In the genomic region with DNA sequence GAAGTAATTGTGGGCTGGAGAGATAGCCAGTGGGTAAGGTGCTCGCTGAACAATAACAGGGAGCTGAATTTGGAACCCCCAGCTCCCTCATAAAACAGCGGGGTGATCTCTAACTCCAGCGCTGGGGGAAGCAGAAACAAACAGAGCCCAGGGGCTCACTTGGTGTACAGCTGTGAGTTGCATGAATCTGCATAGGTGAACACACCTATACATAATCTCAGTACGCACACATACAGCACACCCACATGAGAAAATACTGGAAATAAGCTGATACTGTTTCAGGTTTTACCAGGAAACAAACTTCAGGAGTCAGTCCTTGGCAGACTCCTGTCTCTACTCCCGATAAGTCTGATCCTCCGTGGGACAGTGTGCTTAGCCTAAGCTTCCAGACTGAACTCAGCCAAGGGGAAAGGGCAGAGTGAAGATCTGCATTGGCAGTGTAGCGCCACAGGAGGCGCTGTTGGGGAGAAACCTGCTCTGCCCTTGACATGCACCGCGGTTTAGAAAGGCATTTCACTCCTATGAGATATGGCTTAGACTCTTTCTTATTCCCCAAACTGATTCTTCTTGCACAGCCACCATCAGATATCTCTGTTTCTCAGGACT, we compare ENCODE assay signal across 8 mouse cellular contexts. TPM values are rescaled to one million over a fixed set of nuclear protein-coding genes. Genes with fewer than 3 reads are reported as not detected.
A peak's percentile ranks its signal among the peaks of the same experiment; 100 is the strongest.
DNase-seq lines count a peak whose midpoint lies in the region; ATAC-seq lines count a peak whose summit lies in the region.

No protein-coding gene starts in this region.

- H3K27ac ChIP-seq in heart, embryonic 13.5 days (replicated peaks), result no peak overlapping the region
- no peak overlapping the region for H3K27ac ChIP-seq in embryonic facial prominence, embryonic 15.5 days (replicated peaks)
- no peak overlapping the region for H3K27ac ChIP-seq in limb, embryonic 13.5 days
- no peak overlapping the region for H3K27ac ChIP-seq in stomach, embryonic 15.5 days

- peaks cover 4% of the 10 kb centered on the region; the same call in 1 of the 2 replicates for H3K4me1 ChIP-seq in heart, embryonic 13.5 days
- H3K4me1 ChIP-seq in embryonic facial prominence, embryonic 15.5 days, result peaks cover 14% of the 10 kb centered on the region
- peaks cover 22% of the 10 kb centered on the region for H3K4me1 ChIP-seq in limb, embryonic 13.5 days
- H3K4me1 ChIP-seq in stomach, embryonic 15.5 days, result no peaks in the 10 kb centered on the region

- H3K9ac ChIP-seq in heart, embryonic 13.5 days, result no peak overlapping the region
- no peak overlapping the region for H3K9ac ChIP-seq in embryonic facial prominence, embryonic 15.5 days
- H3K9ac ChIP-seq in limb, embryonic 13.5 days, result no peak overlapping the region
- no peak overlapping the region for H3K9ac ChIP-seq in stomach, embryonic 15.5 days

- WGBS in heart, embryonic 13.5 days, result 24% methylated on average over 10 of the region's 10 CpGs
- 25% methylated on average over 10 of the region's 10 CpGs for WGBS in embryonic facial prominence, embryonic 15.5 days
- 19% methylated on average over 10 of the region's 10 CpGs for WGBS in limb, embryonic 13.5 days
- 26% methylated on average over 10 of the region's 10 CpGs for WGBS in stomach, embryonic 15.5 days

- no peak for ATAC-seq in heart, embryonic 13.5 days (ENCODE audit: extremely low read depth, insufficient number of reproducible peaks, low FRiP score, low TSS enrichment)
- ATAC-seq in embryonic facial prominence, embryonic 15.5 days (ENCODE audit: insufficient number of reproducible peaks, low FRiP score, low TSS enrichment, low read depth), result no peak
- peak; percentile 65 for ATAC-seq in limb, embryonic 13.5 days (ENCODE audit: low FRiP score, low read depth)
- ATAC-seq in stomach, embryonic 15.5 days (ENCODE audit: insufficient read depth, low FRiP score, low read depth), result no peak; the same call in 1 of the 2 replicates

- no peaks in the 10 kb centered on the region for H3K36me3 ChIP-seq in heart, embryonic 13.5 days
- H3K36me3 ChIP-seq in embryonic facial prominence, embryonic 15.5 days, result no peaks in the 10 kb centered on the region
- H3K36me3 ChIP-seq in limb, embryonic 13.5 days, result no peaks in the 10 kb centered on the region
- H3K36me3 ChIP-seq in stomach, embryonic 15.5 days, result no peaks in the 10 kb centered on the region

- H3K9me3 ChIP-seq in heart, embryonic 13.5 days, result no peaks in the 10 kb centered on the region; the same call in 1 of the 2 replicates
- no peaks in the 10 kb centered on the region for H3K9me3 ChIP-seq in embryonic facial prominence, embryonic 15.5 days (replicated peaks)
- no peaks in the 10 kb centered on the region for H3K9me3 ChIP-seq in limb, embryonic 13.5 days
- H3K9me3 ChIP-seq in stomach, embryonic 15.5 days, result no peaks in the 10 kb centered on the region

- H3K4me3 ChIP-seq in heart, embryonic 13.5 days, result no peak overlapping the region
- H3K4me3 ChIP-seq in embryonic facial prominence, embryonic 15.5 days (replicated peaks), result no peak overlapping the region
- H3K4me3 ChIP-seq in limb, embryonic 13.5 days, result no peak overlapping the region
- H3K4me3 ChIP-seq in stomach, embryonic 15.5 days (replicated peaks), result no peak overlapping the region

- intact Hi-C loops in heart, postnatal 36 days (cut with DNase I), result no loop called here
- intact Hi-C loops in left cerebral cortex, postnatal 25 days (cut with DNase I), result no loop called here

- DNase-seq in heart, postnatal 36 days, result no peak
- peak; percentile 83 for DNase-seq in R1 (ENCODE audit: low read depth, low spot score)
- DNase-seq in left cerebral cortex, postnatal 25 days (ENCODE audit: low spot score in 2 of 2), result no peak
- DNase-seq in urinary bladder, adult 18-20 months (ENCODE audit: low spot score in 2 of 2), result no peak

- H3K4me2 ChIP-seq in heart, embryonic 13.5 days, result 0 out of 2 replicates have a peak overlapping the region, but pooled peaks have one; percentile 11
- peak overlapping the region; percentile 15; the same call in 1 of the 2 replicates for H3K4me2 ChIP-seq in embryonic facial prominence, embryonic 15.5 days (replicated peaks)
- H3K4me2 ChIP-seq in limb, embryonic 13.5 days (replicated peaks), result peak overlapping the region; percentile 30
- H3K4me2 ChIP-seq in stomach, embryonic 15.5 days, result peak overlapping the region; percentile 25

- H3K27me3 ChIP-seq in heart, embryonic 13.5 days (replicated peaks), result 0 out of 2 replicates have a peak, but pooled peaks cover 2% of the 10 kb centered on the region
- no peaks in the 10 kb centered on the region for H3K27me3 ChIP-seq in embryonic facial prominence, embryonic 15.5 days
- H3K27me3 ChIP-seq in limb, embryonic 13.5 days, result no peaks in the 10 kb centered on the region; the same call in 1 of the 2 replicates
- no peaks in the 10 kb centered on the region for H3K27me3 ChIP-seq in stomach, embryonic 15.5 days (replicated peaks)

RNA-seq across cellular contexts. Expression of gene Lhx8, which starts 34.2 kb away (rescaled TPM):
- polyA plus RNA-seq in heart, embryonic 13.5 days (2015; fragmentation: Nextera tagmentation; extraction: Ambion mirVana), result 0.11 and 0.18 TPM in 2 replicates
- total RNA-seq in heart, postnatal 36 days (2021), result not detected
- polyA plus RNA-seq in embryonic facial prominence, embryonic 15.5 days (2015; fragmentation: Nextera tagmentation; extraction: Ambion mirVana), result 29.9 and 33.6 TPM in 2 replicates
- polyA plus RNA-seq in limb, embryonic 13.5 days (2015; fragmentation: Nextera tagmentation; extraction: Ambion mirVana), result 1.5 and 1.8 TPM in 2 replicates
- 0.22 and 0.24 TPM in 2 replicates for polyA plus RNA-seq in stomach, embryonic 15.5 days (2015; fragmentation: Nextera tagmentation; extraction: Ambion mirVana)
- total RNA-seq in left cerebral cortex, postnatal 25 days (2021), result 1 to 10 TPM; 1.2 to 3.9 TPM

Comparison
In these comparisons a context has a peak if more than half of its experiments do, and no peak if none do; other contexts are left out.
1. RNA of gene Lhx8, which starts 34.2 kb away (polyA plus RNA-seq): 29.9 to 33.6 TPM in embryonic facial prominence, embryonic 15.5 days; 1.5 to 1.8 TPM in limb, embryonic 13.5 days, 0.22 to 0.24 TPM in stomach, embryonic 15.5 days and 0.11 to 0.18 TPM in heart, embryonic 13.5 days; every median in the first group is over 10 times any median in the second.
2. Peak in every context shown above with its lines, with median percentiles within 50 percentile points of each other: H3K4me2 ChIP-seq.